Mouse (Mus musculus) myocyte (in vitro differentiated cells): Measurements from ENCODE around the gene Ddx60.

ENCODE experiments used
- MYOG ChIP-seq, 3 experiments: IDR thresholded peaks; one replicate each; pipeline ENCODE4 v1.6.1; 2011; ENCODE audit warnings: control low read depth in 2 of 3, low read depth in 2 of 3, mild to moderate bottlenecking in 2 of 3; ENCODE audit not compliant: insufficient read length in 2 of 3, control insufficient read depth in 1 of 3, insufficient read depth in 1 of 3
- POLR2A ChIP-seq: IDR thresholded peaks from one replicate; pipeline ENCODE4 v1.6.1; 2011; ENCODE audit warnings: low read depth, mild to moderate bottlenecking, control low read depth, moderate library complexity; ENCODE audit not compliant: insufficient read length
- TCF12 ChIP-seq: IDR thresholded peaks from one replicate; pipeline ENCODE4 v1.6.1; 2011; ENCODE audit warnings: mild to moderate bottlenecking, control low read depth; ENCODE audit not compliant: poor library complexity, insufficient read depth, severe bottlenecking

DNA sequence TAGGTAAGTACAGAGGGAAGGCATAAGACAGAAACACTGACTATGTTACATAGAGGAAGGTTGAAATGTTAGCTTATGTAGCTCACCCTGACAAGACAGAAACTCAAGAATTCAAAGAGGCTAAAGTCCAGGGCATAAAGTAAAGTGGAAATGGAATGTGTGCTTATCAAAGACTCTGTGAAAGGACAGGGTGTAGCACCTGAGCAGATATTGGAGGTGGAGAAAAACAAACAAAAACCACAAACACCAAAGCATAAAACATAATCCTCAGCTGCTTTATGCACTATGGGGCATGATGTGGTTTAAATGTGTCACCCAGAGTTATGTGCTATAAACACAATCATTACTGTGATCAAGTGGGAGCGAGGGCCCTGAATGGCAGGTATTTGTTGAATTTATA lies 3.4 kb upstream of the Ddx60 start:
- TF ChIP-seq POLR2A (no peak), TCF12 (peak; percentile 60), MYOG (IDR thresholded peaks at IDR 0.05; ENCODE audit: control insufficient read depth in 1 of 3, insufficient read depth in 1 of 3, insufficient read length in 2 of 3, low read depth in 2 of 3) (peak in 1 of 3 experiments; percentile 15)
